Mouse (Mus musculus) gastrocnemius, adult 18-20 months (tissue): ENCODE data around the gene 2310022B05Rik. TPM values are rescaled to one million over a fixed set of nuclear protein-coding genes. Genes with fewer than 3 reads are reported as not detected.
A peak's percentile ranks its signal among the peaks of the same experiment; 100 is the strongest.

Experiments used
- DNase-seq: peaks from one replicate; pipeline ENCODE4 v3.0.0; 2021; ENCODE audit warnings: low spot score
- long read RNA-seq, 2 experiments: library from polyadenylated mRNA; stranded (forward); transcript quantifications; one replicate each; pipeline ENCODE4 v2.0.0; 2021
- total RNA-seq, 2 experiments: library from RNA; stranded (reverse); gene quantifications; 2 replicates each; pipeline ENCODE4 v1.2.3; 2021

Gene 2310022B05Rik
- total RNA-seq: 10 to 100 TPM; 10.0 to 15.7 TPM
- long read RNA-seq, experiment 1, transcript 2310022B05Rik-201 (4 exons, 3,307 nt): major isoform, 45 of 49 reads
- long read RNA-seq, experiment 1, partial matches to known transcripts: 1 of 49 reads
- long read RNA-seq, experiment 1, other reads (novel, unspliced or antisense): 3 of 49 reads
- long read RNA-seq, experiment 2, transcript 2310022B05Rik-201 (4 exons, 3,307 nt): major isoform, 26 of 33 reads
- long read RNA-seq, experiment 2, partial matches to known transcripts: 1 of 33 reads
- long read RNA-seq, experiment 2, other reads (novel, unspliced or antisense): 6 of 33 reads

DNA sequence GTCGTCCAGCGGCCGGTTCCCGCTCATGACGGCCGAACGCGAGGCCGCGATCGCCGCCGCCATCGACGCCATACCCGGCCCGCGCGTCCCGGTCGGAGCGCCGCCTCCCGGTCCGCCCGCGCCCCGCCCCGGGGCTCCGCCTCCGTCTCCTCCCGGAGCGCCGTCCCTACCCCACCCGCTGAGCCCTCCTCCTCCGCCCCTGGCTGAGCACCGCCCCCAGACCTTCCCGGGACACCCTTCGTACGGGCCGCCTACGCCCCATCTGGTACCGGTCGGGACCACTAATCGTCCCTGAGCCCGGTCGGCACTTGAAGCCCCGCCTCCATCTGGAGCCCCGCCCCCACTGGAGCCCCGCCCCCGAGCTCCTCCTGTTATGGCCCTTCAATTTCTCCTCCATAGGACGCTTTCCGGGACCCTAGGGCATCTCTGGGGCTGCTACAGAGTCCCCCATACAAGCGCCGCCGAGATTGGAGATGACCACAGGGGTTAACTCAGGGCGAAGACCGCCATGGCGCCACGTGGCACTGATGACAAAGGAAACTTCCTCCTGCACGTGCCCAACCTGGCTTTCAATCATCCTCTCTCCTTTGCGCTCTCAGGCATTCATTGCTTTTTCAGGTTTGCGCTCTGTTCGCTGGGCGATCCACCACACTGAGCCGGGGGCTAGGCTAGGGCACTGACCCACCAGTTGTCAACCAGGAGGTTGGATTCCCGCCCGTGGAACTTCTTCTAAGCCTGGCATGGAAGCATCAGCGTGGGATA is at the start of gene 2310022B05Rik:
Gene 2310022B05Rik (minus strand): TSS at position 258 of the 762 bp plus-strand sequence.
- DNase-seq: peak; percentile 89

DNA sequence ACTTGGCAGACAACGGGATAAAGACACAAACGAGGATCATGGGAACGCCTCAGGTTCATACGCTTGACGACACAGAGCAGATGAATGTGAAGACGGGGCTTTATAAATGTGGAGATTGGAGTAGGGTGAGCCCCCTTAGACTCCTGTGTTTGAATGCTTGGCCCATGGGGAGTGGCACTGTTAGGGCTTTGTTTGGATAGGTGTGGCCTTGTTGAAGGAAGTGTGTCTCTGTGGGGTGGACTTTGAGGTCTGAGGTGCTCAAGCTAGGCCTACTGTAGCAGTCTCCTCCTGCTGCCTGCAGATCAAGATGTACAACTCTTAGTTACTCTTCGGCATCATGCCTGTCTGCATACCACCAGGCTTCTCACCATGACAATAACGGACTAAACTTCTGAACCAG is 42.7 kb upstream of the 2310022B05Rik start:
- DNase-seq: no peak

DNA sequence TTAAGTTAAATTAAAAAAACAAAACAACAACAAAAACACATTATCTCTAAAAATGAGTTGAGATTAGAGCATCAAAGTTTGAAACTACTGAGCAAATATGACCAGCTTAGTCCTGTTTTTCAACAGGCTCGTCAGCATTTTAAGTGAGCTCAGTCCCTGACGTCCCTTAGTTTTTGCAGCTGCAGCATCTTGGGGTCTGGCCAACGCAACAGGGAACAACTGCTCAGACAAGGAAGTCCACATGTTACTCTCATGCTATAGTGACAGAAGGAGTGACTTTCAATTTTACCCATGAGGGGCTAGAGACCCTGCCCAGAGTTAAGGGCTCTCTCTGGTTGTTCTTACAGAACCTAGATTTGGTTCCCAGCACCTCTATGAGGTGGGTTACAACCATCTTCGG is 41.2 kb upstream of the 2310022B05Rik start:
- DNase-seq: no peak

DNA sequence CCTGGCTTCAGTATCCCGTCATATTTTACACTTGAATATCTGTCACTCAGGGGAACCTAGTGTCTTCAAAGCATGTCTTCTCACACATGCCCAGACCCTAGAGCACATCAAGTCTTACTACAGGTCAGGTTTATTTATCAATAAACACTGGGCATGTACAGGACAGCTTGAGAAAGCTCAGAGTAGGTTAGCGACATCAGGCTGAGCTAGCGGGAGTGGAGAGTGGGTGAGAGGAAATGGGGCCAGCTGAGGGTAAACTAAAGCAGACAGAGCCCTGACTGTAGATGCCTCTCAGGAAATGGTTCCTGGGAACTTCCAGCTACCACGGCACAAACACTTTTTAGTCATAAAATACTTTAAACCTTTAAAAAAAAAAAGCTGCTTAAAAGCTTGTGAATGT is 40.4 kb upstream of the 2310022B05Rik start:
- DNase-seq: no peak

DNA sequence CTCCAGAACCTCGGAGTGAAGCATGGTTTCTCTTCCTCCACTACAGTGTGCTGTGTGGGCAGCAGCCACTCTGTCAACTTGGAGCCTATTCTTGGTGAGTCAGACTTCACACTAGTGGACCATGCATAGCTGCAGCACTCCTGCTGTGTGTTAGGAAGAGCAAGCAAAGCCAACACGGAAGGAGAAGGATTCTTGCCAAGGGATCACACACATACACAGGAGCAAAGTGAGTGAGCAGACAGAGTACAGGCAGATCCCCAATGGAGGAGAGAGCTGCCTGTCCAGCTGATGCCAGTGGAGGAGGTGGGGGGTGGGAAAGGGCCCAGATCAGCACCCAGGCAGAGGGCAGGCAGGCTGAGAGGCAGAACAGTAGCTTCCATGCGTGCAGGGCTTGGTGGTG is 39.0 kb upstream of the 2310022B05Rik start:
- no peak for DNase-seq

DNA sequence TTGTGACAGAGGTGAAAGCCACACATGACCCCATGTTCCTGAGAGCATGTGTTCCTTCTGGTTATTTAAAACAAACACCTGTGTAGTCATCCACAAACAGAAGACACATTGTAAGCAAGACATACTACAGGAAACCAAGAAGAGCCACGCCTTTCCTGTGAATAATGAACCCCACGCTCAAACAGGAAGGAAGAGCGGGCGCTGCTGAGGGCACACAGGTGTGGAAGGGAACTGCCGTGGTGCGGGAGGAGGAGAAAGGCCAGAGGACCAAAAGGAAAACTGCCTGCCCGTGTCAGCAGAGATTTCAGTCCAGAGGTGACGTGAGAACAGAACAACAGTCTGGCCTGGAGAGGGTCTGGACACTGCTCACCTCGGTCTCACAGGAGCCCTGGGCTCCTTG is 37.9 kb upstream of the 2310022B05Rik start:
- DNase-seq: no peak

DNA sequence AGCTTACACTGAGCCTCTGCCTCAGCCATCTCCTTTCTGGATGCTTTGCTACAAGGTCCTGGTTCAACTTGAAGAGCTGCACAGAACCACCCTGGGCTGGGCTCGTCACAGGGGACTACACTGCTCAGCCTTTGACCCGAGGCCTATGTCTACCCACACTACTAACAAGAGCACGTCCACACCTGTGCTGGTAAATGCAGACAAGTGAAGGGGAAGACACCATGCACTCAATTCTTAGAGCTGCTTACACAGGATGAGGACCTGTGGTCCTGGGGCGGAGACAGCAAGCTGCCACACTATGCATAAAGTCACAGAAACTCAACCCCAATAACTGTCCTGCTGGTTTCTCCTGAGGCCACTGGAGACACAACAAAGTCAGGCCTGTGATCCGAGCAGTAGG is 37.1 kb upstream of the 2310022B05Rik start:
- no peak for DNase-seq

DNA sequence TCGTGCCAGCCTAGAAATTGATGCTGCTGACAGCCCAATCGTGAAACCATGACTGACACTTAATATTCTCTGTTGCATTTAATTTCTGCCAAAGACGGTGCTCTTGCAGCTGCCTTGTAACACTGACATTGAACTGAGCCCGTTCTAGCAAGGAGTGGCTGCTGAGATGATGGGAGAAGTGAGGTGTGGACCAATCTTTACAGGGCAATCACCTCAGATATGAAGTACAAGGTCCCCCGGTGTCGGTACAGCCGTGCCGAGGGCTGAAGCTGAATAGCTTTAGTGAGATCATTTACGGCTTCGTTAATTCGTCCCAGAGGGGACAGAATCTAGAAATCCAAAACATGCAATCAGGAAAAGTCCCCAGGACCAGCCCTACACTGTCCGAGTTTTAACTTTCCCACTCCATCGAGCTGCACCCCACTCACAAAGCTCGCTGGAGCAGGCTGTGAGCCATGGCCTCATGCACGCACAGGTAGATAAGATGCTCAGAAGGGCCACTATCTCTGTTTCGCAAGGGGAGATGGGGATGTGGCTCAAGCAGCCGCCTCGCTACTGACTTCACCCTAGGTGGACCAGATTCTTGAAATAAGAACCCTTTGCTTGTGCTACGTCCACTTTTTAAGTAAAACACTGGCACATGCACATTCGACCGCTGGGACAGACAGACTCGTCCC is 32.4 kb upstream of the 2310022B05Rik start:
- no peak for DNase-seq

DNA sequence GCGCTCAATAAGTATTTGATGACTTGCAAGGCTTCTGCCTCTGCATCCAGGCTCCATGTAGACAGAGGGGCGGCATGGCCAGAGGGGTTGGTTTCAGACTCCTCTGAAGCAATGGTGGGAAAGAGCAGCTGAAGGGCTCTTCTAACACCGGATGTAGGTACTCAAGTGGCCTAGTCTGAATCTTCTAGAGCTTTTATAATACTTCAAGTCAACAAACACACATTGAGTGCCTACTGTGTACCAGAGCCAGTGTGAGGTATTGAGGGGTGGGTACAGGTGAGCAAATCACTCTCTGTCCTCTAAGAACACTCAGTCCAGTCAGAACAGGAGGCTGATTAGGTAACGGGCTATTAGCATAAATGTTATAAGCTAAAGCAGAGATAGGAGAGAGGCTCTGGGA is 28.5 kb upstream of the 2310022B05Rik start:
- no peak for DNase-seq

DNA sequence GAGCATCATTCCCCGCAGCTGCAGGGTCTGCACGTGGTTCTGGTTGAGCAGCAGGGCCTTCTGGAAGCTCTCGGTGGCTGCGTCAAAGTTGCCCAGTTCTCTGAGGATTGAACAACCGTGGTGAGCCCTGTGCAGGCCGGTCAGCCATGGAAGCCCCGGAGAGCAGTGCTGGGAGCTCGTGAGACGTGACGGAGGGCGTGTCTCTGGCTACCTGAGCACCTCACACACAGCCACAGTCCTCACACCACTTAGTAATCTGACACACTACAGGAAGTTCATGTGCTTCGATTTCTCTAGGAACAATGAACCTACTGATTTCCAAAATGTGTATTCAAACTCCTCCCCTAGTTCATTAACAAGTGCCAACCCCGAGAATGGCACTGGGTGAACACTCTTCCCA is 25.7 kb upstream of the 2310022B05Rik start:
- DNase-seq: no peak

DNA sequence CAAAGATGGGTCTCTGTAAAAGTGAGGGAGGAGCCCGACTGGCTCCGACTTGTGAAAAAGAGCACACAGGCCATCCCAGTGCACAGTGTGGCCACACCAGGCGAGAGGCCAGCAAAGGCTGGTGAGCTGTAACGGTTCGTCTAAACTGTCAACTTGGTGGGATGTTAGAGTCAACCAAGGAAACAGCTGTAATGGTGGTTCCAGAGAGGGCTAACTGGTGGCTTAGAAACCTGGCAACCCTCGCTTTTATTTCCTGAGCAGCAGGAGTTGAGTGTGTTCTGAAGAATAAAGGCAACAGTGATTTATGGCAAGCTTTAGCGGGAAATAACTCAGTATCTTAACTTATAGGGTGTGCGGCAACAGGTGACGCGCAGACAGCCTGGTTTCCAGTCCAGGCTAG is 19.0 kb upstream of the 2310022B05Rik start:
- no peak for DNase-seq

DNA sequence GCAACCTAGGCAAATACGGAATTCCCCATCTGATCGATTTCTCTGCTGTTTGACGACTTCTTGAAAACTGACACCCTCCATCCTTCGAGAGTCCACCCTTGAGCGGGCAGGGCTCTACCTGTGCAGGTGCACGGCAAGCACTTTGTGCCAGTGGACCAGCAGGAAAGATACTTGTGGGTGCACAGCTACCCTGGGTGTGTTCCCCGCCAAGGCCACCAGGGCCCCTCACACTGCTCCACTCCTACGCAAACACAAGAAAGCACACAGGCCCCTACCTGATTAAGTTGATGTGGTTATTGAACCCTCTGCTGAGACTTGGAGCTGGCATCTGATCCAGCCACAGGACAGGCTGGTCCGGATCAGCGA is 18.6 kb upstream of the 2310022B05Rik start:
- DNase-seq: no peak

DNA sequence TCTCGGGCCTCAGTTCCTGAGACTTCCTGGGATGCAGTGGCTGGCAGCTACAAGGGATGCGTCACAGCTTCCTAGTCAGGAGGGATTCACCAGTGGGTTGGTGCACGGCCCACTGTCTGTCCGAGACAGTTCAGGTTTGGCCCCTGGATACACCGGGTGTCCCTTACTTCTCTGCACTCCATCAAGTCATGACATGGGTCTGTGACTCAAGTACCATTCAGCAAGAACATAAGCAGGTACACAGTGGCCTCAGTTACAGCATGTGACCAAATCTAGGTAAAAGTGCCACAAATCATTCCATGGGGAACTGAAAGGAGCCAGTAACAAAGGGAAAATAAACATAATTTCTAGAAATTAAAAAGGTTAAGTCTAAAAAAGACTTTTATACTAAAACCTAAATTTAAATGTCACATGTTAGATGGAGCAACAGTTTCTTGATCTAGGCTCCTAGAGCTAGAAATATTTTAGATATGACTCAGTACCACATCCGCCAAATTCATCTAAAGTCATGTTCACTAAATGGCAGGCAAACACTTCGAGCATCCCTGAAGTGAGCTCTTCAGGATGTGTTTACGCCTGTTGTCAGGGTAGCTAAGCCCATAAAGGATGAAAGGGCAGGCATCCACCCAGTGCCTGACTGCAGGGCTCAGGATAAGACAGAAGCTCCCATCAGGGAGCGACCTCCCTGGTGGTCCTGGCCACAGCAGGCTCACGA is 18.1 kb upstream of the 2310022B05Rik start:
- DNase-seq: no peak

DNA sequence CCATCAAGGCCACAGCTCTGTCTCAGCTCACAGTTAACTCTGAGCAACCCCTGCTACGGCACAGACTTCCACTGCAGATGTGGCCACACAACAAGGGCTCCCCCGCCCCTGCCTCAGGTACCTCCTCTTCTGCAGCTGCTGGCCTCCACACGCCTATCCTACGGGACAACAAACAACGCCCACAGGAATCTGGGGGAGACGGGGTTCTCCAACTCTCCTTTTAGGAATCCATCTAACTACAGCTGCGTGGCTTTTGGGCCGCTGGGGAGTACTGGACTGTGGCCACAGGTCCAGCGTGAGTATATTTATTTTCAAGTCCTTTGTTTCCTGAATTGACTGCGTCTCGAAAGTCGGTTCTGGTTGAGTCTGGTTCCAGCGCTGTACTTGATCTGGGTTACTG is 15.1 kb upstream of the 2310022B05Rik start:
- no peak for DNase-seq

DNA sequence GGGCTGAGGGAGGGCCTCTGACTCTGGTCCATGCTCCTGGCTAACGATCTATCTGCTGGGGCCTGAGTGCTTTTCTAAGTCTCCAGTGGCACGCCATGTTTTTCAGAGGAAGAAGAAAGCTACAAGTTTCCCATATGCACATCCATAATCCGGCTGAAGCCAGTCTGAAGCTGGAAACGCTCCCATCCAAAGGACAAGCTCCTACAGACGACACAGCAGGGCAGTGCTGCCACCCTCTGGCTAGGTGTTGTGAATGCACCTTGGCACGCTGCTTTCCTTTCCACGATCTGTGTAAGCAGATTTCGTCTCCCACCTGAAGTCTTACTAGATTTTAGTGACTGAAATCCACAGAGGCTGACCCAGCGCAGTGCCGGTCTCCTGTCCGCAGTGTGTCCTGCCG is 14.3 kb upstream of the 2310022B05Rik start:
- DNase-seq: peak; percentile 81

DNA sequence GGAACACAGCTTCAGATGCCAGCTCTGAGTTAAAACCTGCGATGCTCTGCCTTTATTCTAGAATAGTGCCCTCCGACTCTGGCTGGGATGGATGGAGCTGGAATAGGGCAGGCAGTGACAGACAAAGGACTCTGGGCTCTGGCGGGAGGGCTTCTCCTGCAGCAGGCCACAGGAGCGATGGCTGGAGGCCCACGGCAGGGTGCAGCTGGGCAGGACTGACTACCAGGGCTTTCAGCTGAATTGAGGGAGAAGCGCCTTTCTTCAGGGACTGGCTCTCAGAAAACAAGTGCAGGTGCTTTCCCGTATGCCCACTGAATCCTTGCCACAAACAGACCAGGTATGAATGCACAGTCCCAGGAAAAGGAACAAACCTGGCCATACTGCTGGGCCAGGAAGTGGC is 13.9 kb upstream of the 2310022B05Rik start:
- no peak for DNase-seq

DNA sequence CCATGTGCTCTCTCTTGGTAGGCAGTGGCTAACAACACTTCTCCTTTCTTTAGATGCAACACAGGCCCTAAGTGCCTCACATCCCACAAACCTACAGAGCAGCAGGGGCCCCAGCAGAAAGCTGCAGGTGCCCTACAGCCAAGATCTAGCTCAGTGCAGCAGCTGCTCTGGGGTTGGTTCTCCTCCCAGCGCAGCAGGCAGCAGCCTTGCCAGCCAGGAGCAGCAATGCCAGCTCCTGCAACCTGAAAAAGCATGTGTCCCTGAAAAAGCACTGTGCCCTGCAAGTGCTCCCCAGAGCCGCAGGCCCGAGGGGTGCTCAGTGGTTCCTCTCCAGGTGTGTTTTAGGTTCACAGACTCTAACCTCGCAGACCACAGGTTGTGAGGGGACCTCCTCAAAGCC is 13.5 kb upstream of the 2310022B05Rik start:
- DNase-seq: no peak

DNA sequence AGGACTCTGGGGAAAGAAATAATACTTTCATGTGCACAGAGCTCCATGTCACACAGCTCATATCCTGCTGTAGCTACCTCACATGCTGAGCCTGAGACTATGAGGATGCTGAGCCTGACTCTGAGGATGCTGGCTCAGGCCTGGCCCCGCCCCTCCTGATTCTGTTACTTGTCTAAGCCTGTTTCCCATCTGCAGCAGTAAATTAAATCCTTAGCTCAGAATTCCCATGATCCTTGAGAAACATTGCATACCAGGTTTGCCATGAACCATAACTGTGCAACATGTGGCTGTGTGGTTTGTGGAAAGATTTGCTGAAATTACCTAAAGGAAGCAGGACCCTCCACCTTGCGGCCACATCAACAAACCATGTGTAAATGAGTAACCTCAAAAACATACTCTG is 9.2 kb upstream of the 2310022B05Rik start:
- DNase-seq: no peak

DNA sequence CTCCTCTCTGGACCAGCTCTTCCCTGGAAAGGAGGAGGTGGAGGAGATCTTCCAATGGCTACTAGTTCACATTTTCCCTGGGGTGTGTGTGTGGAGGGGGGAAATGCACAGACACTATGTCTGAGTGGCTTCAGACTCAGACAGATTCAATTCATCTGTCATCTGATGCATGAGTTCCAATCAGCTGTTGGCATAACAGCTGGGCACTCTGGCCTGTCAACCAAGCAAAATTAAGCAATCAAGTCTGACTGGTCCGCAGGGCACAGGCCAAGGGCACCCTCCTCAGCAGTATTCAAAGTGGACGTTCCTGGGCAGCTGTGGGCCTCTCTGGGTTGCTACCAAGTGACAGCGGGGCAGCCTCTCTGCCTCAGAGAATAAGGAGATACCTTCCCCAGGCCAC is 5.6 kb upstream of the 2310022B05Rik start:
- no peak for DNase-seq

DNA sequence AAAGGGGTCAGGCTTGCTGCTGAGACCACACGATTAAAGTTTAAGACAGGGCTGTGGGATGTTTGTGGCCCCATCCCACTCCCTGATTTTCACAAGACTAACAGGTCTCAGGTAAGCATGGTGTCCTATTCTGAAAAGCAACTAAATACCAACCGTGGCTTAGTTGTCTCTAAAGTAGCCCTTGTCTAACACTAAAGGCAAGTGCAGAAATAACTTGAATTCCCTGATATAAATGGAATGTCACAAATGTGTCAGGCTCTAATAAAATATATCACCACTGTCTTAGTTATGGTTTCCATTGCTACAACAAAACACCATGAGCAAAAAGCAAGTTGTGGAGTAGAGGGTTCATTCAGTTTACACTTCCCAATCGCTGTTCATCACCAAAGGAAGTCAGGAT is 1.2 kb upstream of the 2310022B05Rik start:
- no peak for DNase-seq

DNA sequence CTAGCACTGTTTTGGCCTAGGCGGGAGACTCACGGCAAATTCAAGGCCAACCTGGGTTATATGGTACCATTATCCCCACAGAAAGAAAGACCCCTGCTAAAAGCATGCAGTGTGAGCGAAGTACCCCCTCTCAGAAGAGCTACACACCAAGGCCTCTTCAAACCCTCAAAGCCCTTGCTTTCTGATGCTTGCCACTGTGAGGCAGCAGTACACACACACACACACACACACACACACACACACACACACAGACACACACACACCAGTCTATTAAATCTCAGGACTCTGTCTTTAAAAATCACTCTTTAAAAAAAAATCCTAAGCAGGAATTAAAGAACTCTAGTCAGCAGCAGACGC is 683 bp upstream of the 2310022B05Rik start:
- DNase-seq: no peak

DNA sequence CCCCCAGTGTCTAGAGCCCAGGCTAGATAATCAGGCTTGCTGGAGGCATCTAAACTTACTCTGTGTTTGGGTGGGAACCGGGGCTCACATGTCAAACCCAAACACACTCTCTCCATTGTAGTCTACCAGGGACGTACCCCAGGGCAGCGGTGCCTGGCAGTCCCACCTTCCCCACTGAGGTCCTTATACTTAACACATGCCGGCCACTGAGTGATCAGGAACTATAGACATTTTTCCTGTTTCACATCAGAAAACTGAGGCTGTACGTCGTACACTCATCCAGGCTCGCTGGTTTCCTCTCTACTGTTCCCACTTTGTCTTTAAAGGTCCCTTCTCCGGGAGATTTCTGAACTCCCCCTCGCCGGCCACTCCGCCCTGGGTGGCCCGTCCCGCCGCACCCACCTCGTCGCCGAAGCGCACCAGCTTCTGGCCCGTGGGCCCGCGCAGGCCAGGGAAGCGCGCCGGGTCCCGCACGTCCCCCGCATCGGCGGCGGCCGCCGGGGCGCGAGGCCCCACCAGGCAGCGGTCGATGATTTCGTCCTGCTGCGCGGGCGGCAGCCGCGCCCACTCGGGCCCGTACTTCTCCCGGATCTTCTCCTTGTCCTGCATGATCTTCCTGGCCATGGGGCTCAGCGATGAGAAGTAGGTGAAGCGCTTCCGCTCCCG is 590 bp downstream of the 2310022B05Rik start:
- no peak for DNase-seq
